Mouse (Mus musculus): Measurements from ENCODE around the gene Gale. TPM values are rescaled to one million over a fixed set of nuclear protein-coding genes. Genes with fewer than 3 reads are reported as not detected.

The Gale gene
- polyA plus RNA-seq (2011; ENCODE audit: insufficient read length, low read depth, missing spikeins) = 12.7 and 18.0 TPM in 2 replicates

GRCm38 (mm10) chr4:135963457-135964193, at the start of gene Gale:
TSS of gene Gale (plus strand) at chr4:135963727.
- Histone ChIP-seq H3K4me3 (ENCODE audit: insufficient read depth, low read length) (peak within 1 kb of the TSS; percentile 84), H3K4me1 (ENCODE audit: control insufficient read depth, insufficient read depth, low read length) (no peaks in the 10 kb centered on the region; the same call in 1 of the 2 replicates), H3K27ac (ENCODE audit: insufficient read depth, low read length) (peak within 1 kb of the TSS; percentile 80)
- peak; percentile 88 for TF ChIP-seq POLR2A (IDR thresholded peaks at IDR 0.05; ENCODE audit: low read depth, low read length)
- no peak for TF ChIP-seq CTCF (IDR thresholded peaks at IDR 0.05; ENCODE audit: borderline replicate concordance, insufficient read depth, low read length)

DNA sequence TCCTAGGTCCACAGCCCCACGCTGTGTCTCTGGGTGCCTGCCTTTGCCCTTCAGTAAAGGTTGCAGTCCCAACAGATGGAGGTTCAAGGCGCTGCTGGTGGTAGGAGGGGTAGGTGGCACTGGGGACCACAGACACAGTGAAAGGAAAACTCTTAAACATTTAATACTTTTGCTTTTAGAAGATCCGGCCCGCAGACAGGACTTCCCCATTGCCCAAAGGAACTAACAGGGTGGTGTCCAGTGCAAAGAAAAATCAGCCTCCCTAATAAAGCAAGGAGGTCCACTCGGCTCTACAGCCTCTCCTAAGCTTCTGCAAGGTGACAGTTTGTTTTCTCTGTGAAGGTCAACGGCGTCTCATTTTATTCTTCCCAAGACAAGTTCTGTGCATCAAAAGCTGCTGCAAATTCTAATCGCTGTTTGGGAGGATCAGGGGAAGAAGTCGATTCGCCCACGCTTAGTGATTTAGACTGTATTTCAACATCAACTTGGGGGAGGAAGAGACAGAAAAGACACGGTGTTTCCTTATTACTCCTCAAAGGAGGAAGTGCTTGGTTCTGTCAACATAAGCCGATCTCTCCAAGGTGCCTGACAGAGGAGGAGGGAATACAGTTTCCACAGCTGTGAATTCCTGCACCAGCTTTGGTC, 44.8 kb upstream of the Gale start:
- Histone ChIP-seq H3K4me3 (ENCODE audit: insufficient read depth, low read length) (no peak overlapping the region), H3K27ac (ENCODE audit: insufficient read depth, low read length) (no peak overlapping the region), H3K4me1 (ENCODE audit: control insufficient read depth, insufficient read depth, low read length) (0 out of 2 replicates have a peak, but pooled peaks cover 3% of the 10 kb centered on the region)
- TF ChIP-seq CTCF (IDR thresholded peaks at IDR 0.05; ENCODE audit: borderline replicate concordance, insufficient read depth, low read length) (no peak), POLR2A (IDR thresholded peaks at IDR 0.05; ENCODE audit: low read depth, low read length) (no peak)

DNA sequence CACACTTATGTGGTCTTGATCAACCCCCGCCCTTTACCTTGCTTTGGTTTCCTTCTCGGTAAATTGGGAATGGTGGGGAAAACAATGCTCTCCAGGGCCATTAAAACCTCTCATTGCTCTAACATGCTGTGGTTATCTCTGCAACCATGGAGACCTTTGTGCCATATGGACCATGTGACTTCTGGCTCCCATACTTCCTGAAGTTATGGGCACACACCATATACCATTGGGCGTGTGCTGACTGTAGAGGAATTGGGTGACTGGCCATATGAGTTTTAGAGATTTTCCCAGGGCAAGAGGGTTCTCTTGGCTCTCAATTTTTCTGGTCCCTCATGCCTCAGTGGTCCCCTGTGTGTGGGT, 44.3 kb upstream of the Gale start:
- Histone ChIP-seq H3K27ac (ENCODE audit: insufficient read depth, low read length) (no peak overlapping the region), H3K4me1 (ENCODE audit: control insufficient read depth, insufficient read depth, low read length) (0 out of 2 replicates have a peak, but pooled peaks cover 3% of the 10 kb centered on the region), H3K4me3 (ENCODE audit: insufficient read depth, low read length) (no peak overlapping the region)
- TF ChIP-seq POLR2A (IDR thresholded peaks at IDR 0.05; ENCODE audit: low read depth, low read length) (no peak), CTCF (IDR thresholded peaks at IDR 0.05; ENCODE audit: borderline replicate concordance, insufficient read depth, low read length) (no peak)

GRCm38 (mm10) chr4:135920304-135921241, 43.0 kb upstream of the Gale start, which contains the start of gene Fuca1:
TSS of gene Fuca1 (plus strand) at chr4:135920735.
- Histone ChIP-seq H3K4me3 (ENCODE audit: insufficient read depth, low read length) (peak within 1 kb of the TSS; percentile 95), H3K4me1 (ENCODE audit: control insufficient read depth, insufficient read depth, low read length) (0 out of 2 replicates have a peak, but pooled peaks cover 3% of the 10 kb centered on the region), H3K27ac (ENCODE audit: insufficient read depth, low read length) (no peak within 1 kb of the TSS)
- TF ChIP-seq CTCF (IDR thresholded peaks at IDR 0.05; ENCODE audit: borderline replicate concordance, insufficient read depth, low read length) (peak; percentile 33; the same call in 1 of the 2 replicates), POLR2A (IDR thresholded peaks at IDR 0.05; ENCODE audit: low read depth, low read length) (peak; percentile 89)

DNA sequence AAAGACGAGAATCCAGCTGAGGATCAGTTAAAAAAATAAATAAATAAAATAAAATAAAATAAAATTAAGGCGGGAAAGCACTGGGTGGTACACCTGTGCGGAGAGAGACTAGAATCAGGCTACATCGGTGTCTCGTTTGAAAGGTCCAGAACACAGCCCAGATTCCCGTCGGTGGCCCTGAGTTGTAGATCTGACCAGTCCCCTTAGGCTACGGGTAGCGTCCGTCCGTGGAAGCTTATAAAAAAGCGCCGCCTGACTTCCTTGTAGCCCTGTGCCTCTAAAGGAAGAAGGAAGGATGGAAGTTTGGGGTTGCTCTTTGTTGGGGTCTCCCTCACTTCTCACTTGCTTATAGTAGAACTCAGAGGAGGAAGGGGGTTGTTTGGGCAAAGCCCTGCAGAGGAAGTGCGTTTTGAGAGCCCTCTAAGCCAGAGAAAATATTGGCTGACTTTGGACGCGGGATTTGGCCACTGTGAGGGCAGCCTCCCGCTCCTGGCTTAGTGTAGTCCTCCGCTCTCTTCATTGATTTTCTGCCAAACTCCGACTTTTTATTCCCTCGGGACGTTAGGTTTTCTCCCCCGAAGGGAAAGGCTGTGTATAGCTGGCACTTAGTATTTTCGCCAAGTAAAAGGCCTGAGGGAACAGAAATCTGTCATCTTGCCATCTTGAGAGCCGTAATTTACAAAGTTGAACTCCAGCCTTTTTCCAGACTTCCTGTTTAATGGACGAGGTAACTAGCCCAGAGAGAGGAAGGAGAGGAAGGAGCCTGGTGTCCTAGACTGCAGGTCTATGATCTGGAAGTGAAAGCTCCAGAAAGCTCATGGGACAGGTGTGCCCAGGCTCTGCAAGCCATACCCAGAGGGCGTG, 42.0 kb upstream of the Gale start:
- H3K27ac ChIP-seq (ENCODE audit: insufficient read depth, low read length) = no peak overlapping the region
- H3K4me1 ChIP-seq (ENCODE audit: control insufficient read depth, insufficient read depth, low read length) = 0 out of 2 replicates have a peak, but pooled peaks cover 3% of the 10 kb centered on the region
- no peak for TF ChIP-seq CTCF (IDR thresholded peaks at IDR 0.05; ENCODE audit: borderline replicate concordance, insufficient read depth, low read length)
- TF ChIP-seq POLR2A (IDR thresholded peaks at IDR 0.05; ENCODE audit: low read depth, low read length) = no peak
- peak overlapping the region; percentile 95 for H3K4me3 ChIP-seq (ENCODE audit: insufficient read depth, low read length)

GRCm38 (mm10) chr4:135922190-135922589, 41.3 kb upstream of the Gale start:
- H3K4me3 ChIP-seq (ENCODE audit: insufficient read depth, low read length) = peak overlapping the region; percentile 95; the same call in 1 of the 2 replicates
- H3K27ac ChIP-seq (ENCODE audit: insufficient read depth, low read length) = no peak overlapping the region
- H3K4me1 ChIP-seq (ENCODE audit: control insufficient read depth, insufficient read depth, low read length) = 0 out of 2 replicates have a peak, but pooled peaks cover 3% of the 10 kb centered on the region
- TF ChIP-seq POLR2A (IDR thresholded peaks at IDR 0.05; ENCODE audit: low read depth, low read length) = no peak
- no peak for TF ChIP-seq CTCF (IDR thresholded peaks at IDR 0.05; ENCODE audit: borderline replicate concordance, insufficient read depth, low read length)

DNA sequence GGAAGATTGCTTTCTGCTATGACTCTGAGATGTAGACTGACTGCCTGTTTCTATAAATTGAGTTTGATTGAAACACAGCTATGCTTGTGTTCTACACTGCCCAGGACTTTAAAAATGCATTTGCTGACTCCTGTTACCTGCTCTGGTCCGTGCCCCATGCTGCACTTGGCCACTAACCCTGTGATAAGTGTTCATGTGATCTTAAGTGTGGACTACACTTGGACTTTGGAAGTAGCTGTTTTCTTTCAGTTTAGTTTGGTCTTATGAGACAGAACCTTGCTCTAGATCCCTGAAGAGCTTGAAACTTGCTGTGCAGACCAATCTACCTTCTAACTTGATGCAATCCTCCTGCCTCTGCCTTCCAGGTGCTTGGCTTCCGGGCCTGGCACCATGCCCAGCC, 39.1 kb upstream of the Gale start:
- no peak overlapping the region for H3K4me3 ChIP-seq (ENCODE audit: insufficient read depth, low read length)
- TF ChIP-seq CTCF (IDR thresholded peaks at IDR 0.05; ENCODE audit: borderline replicate concordance, insufficient read depth, low read length) (no peak), POLR2A (IDR thresholded peaks at IDR 0.05; ENCODE audit: low read depth, low read length) (no peak)
- H3K27ac ChIP-seq (ENCODE audit: insufficient read depth, low read length) = no peak overlapping the region
- 0 out of 2 replicates have a peak, but pooled peaks cover 3% of the 10 kb centered on the region for H3K4me1 ChIP-seq (ENCODE audit: control insufficient read depth, insufficient read depth, low read length)

- no peak overlapping the region for H3K4me3 ChIP-seq (ENCODE audit: insufficient read depth, low read length)
- 0 out of 2 replicates have a peak, but pooled peaks cover 3% of the 10 kb centered on the region for H3K4me1 ChIP-seq (ENCODE audit: control insufficient read depth, insufficient read depth, low read length)
- no peak for TF ChIP-seq CTCF (IDR thresholded peaks at IDR 0.05; ENCODE audit: borderline replicate concordance, insufficient read depth, low read length)
- no peak for TF ChIP-seq POLR2A (IDR thresholded peaks at IDR 0.05; ENCODE audit: low read depth, low read length)
- H3K27ac ChIP-seq (ENCODE audit: insufficient read depth, low read length) = no peak overlapping the region
Measured at GRCm38 (mm10) chr4:135925341-135925740, 38.2 kb upstream of the Gale start.

All from embryonic fibroblast, embryonic 13.5 days (primary cell).